Mouse (Mus musculus): ENCODE results near the gene Bco1. TPM values are rescaled to one million over a fixed set of nuclear protein-coding genes. Genes with fewer than 3 reads are reported as not detected.
A peak's percentile ranks its signal among the peaks of the same experiment; 100 is the strongest.

Bco1 gene
- total RNA-seq, 2 experiments from 2014 or later = not detected

DNA sequence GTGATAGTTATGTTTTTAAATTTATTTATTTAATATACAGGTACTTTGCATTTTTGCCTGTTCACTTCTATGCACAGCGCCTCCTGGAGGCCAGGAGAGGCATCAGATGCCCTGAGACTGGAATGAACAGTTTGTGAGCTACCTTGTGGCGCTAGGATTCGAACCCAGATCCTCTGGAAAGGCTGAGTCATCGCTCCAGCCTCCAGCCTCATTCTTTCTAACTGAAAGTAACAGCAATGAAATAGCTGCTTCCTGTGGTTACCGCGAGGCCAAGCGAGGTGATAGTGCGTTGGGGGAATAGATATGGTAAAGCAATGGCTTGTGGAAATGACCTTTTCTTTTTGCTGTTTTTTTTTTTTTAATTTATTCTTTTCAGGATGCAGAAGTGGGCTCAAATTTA, 31.4 kb downstream of the Bco1 start:
- no peak for ATAC-seq (replicated peaks; ENCODE audit: low FRiP score, poor library complexity, severe bottlenecking)

DNA sequence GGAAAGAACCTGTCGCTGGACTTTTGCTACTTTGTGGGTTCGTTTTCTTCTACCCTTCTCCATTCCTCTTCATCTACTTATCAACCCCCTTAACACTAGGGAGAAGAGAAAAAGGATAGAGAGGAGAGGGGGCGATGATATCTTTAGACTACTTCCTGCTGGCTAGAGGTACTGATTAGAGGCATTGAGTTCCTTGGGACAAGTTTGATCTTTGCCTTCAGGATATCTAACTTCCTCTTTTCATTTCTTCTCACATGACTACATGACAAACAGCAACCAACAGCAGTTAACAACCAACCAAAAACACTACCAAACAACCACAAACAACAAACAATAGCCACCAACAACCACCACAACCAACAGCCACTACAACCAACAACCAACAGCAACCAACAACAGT, 38.0 kb downstream of the Bco1 start:
- ATAC-seq (replicated peaks; ENCODE audit: low FRiP score, poor library complexity, severe bottlenecking) = no peak

DNA sequence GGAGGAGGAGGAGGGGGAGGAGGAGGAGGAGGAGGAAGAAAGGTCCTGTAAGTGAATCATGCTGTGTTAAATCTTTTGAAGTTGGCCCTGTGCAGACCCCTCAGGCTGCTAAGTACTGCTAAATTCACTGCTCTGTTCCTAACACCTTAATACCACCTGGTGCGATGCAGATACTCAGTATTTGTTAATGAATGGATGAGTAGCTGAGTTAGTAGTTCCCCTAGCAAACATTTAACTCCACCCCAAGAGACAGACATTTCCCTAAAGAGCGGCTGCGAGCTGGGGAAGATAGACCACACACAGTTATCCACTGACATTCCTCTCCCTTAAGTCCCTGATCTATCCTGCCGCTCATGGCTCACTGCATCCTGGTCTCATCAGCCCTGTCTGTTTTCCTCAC, 40.7 kb downstream of the Bco1 start:
- ATAC-seq (replicated peaks; ENCODE audit: low FRiP score, poor library complexity, severe bottlenecking) = no peak

DNA sequence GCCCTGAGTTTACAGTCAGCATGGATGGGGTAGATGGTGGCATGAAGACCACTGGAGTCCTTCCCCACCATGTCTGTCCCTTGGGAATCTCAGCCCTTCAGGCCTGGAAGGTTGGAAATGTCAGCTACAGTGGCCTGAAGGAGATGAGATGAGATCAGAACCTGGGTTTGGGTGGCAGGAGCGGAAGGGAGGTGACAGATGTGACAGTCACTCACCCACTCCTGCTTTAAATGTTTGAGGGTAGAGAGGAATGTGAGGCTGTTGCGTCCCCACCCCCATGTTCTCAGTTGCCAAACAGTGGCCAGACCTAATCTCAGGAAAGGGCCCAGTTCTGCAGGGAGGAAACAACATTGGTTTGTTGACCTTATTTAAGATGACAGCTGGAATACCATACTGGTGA, 41.1 kb downstream of the Bco1 start:
- ATAC-seq (replicated peaks; ENCODE audit: low FRiP score, poor library complexity, severe bottlenecking) = no peak

DNA sequence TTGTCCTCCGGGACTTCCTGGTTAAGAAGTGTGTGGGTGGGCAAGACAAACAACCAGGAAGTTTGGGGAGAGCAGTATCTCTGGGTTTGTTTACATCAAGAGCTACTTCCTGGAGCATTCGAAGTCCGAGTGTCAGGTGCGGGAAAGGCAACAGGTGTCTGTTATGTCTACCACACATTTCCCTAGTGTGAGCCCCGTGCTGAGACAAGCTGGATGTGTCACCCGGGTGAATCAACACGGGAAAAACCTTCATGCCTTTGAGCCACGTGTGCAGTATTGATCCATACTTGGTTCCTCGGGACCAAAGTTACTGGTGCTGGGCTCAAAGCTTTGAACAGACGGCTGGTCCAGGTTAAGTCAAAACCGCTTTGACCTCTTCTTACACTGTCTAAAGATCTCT, 41.7 kb downstream of the Bco1 start:
- no peak for ATAC-seq (replicated peaks; ENCODE audit: low FRiP score, poor library complexity, severe bottlenecking)

DNA sequence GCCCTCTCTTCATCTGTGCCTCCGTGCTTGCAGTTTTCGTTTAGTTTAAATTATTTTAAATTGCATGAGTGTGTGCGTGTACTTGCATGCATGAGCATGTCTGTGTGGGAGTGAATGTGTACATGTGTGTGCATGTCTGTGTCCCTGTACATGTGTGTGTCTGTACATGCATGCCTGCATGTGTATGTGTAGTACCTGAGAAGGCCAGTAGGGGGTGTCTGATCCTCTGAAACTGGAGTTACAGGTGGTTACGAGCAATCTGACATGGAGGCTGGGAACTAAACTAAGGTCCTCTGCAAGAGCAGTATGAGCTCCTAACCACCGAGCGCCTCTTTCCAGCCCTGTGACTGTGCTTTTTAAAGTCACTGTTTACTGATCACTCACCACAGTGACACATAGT, 52.9 kb downstream of the Bco1 start:
- peak; percentile 42; the same call in 1 of the 2 replicates for ATAC-seq (replicated peaks; ENCODE audit: low FRiP score, poor library complexity, severe bottlenecking)

DNA sequence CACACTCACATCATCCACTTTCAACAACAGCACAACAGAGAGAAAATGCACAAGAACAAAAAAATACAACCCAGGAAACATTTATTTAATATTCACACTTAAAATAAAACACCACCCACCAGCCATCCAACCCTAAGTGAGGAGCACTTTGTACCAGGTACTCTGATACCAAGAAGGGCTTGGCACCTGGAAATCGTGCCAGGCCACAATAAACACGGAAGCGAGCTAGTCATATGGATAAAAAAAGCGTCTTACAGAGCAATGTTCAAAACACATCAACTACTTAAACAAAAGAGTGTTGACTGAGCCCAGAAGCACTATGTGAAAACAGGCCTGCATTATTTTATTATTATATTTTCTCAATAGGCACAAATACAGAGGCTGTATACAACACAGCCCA, 60.5 kb downstream of the Bco1 start:
- ATAC-seq (replicated peaks; ENCODE audit: low FRiP score, poor library complexity, severe bottlenecking) = no peak

DNA sequence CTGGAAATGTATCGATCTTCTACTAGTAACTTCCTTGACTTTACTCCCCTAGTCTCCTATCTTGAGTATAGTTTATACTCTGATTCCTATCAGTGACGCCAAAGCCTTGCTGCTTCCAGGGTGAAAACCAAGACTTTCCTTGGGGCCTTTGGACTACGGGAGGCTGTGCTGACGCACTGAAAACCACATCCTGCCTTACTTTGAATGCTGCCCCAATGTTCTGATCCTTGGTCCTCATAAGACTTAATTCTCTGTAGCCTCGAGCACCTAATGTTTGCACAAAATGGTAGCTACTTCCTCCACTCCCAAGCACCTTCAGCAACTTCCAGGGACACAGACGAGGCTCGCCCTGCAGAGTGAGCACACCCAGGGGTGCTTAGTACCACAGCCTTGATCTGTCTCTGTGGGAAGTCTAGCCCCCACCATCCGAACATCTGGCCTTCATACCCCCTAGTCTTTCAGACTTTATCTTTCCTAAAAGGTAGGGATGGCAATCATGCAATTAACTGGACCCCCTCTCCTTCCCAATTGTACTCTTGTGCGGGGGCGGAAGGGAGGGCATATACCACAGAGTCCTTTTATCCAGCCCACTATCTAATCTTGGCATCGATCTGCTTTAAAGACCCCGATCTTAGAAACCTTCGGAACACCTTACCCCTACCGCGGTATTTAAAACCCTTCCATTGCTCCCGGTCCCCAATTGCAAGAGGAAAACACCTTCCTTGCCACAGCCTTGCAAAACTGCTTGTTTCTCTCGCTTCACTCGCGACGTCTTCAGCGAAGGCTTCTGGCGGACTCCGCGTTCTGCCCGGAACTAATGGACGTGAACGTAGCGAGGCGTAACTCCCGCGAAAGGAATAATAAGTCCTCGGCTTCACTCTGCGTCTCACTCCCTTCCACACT, 61.5 kb downstream of the Bco1 start:
- ATAC-seq (replicated peaks; ENCODE audit: low FRiP score, poor library complexity, severe bottlenecking) = peak; percentile 63

DNA sequence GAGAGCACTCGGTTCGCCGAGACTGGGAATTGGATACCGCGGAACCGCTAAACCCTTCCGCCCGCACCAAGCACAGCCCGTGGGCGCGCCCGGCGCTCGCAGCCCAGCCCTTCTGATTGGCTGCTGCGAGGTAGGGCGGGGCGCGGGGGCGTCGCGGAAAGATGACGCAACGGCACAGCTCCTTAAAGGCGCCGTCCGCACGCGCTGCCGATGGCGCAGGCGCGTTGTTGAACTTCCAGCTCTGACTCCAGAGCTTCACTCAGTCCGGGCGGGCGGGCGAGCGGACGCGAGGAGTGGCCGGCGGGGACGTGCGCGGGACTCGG, 62.1 kb downstream of the Bco1 start:
- ATAC-seq (replicated peaks; ENCODE audit: low FRiP score, poor library complexity, severe bottlenecking) = peak; percentile 94

DNA sequence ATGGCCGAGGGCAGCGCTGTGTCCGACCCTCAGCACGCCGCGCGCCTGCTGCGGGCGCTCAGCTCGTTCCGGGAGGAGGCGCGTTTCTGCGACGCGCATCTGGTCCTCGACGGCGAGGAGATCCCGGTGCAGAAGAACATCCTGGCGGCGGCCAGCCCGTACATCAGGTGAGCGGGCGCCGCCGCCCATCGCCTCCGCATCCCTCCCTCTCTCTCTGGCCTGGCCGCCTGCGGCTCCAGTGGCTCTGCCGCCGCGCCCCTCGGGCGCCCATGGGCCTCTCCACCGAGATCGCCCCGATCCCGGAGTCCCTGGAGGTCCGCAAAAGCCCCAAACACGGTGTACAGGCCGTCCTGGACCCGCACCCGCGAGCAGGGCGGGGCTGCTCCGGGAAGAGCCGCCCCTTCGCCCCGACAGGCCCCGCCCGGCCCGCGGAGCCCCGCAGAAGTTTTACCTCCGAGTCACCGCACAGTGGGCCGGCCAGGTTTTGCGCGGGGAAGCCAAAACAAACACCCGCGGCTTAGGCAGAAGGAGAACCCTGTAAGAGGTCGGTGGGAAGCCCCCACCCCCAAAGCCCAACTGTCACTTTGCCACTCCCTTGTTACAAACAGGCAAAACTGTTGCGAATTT, 62.6 kb downstream of the Bco1 start, which contains the start of gene Gan:
Gan (plus strand) TSS at position 1 of the 627 bp plus-strand sequence.
- ATAC-seq (replicated peaks; ENCODE audit: low FRiP score, poor library complexity, severe bottlenecking) = peak; percentile 81

DNA sequence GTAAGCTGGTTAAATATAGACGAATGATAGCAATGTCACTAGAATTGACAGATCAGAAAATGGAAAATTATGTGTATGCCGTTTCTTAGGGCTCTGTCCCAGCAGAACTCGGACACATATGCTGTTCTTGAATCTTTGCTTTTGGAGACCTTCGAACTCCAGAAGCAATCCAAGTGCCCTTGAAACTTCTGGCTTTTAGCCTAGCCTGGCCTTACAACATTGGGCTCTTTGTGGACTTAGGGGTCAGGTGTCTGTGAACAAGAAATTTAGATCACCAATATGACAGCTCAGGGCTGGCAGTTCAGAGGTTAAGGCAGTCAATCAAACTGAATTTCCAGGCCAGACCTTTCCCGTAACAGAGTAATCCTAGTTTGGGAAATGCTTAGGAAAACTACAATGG, 63.4 kb downstream of the Bco1 start:
- ATAC-seq (replicated peaks; ENCODE audit: low FRiP score, poor library complexity, severe bottlenecking) = no peak

DNA sequence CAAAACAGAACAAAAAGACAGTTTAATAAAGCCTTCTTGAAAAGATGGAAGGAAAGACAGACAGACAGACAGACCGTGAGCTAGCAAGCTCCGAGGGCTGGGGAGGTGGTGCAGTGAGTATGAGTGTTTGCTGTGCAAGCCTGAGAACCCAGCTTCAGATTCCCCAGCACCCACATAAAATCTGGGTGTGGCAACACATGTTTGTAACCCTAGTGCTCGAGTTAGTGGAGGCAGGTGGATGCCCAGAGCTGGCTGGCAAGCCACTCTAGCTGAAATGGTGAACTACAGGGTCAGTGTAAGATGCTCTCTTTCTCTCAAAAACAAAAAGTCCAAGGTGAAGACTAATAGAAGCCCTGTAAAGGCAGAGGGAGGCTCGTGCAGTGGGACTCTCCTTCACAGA, 69.3 kb downstream of the Bco1 start:
- ATAC-seq (replicated peaks; ENCODE audit: low FRiP score, poor library complexity, severe bottlenecking) = no peak

DNA sequence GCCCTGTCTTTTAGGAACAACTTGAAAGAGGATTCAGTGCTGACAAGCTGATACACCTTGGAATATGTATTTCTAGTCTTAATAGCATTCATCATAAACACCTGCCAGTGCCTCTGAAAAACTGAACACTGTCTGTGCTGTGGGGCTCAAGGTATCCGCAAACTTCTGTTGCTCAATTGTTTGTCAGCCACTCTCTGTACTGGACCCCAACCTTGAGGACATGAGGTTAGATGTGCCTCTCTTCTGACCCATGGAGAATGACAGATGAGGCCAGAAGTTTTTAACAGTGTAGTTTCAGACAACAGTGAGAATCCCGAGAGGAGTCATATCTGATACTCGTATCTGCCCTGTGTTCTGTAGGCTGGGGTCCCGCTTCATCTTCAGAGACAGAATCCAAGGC, 69.9 kb downstream of the Bco1 start:
- ATAC-seq (replicated peaks; ENCODE audit: low FRiP score, poor library complexity, severe bottlenecking) = no peak

DNA sequence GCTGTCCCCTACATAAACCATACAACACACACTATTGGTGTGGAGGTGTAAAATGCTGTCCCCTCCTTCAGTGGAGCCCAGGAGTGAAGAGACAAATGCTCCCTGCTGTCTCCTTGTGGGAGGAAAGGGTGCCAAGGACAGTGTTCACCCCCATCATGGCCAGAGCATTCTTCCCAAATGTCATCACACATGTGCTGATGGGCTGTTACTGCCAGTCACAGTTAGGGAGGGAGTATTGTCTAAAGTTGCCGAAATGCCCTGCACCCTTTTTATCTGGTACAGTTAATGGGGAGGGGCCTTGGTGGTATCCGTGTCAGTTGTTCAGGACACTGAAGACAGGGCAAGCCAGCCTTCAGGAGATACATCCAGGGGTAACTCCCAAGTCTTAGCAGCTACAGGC, 70.9 kb downstream of the Bco1 start:
- no peak for ATAC-seq (replicated peaks; ENCODE audit: low FRiP score, poor library complexity, severe bottlenecking)

DNA sequence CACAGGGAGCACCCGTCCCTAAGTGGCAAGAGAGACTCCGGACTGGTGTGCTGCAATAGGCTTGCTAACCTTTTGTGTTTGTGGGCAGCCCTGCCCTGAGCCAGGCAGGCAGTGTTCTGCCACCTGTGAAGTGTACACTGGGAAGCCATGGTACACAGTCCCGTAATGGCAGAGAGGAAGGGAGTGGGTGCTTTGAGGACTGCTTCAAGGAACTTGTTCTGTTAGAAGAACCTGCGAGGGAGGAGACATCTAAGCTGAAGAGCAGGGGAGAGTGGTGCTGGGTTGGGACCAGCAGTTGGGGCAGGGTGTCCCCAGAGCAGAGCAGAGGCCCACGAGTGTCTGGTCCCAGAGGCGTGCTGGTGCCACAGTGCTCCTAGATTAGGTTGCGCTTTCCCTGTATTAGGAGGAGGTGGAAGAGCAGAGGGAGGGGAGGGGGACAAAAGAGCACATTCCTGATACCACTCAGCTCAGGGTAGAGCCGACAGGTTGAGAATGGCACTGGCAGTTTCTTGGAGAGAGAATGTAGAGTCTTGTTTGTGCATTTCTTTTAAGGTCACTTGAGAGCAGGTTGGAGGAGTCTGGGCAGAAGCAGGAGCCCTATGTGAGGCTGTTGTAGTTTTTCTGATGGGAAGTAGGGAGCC, 71.7 kb downstream of the Bco1 start:
- ATAC-seq (replicated peaks; ENCODE audit: low FRiP score, poor library complexity, severe bottlenecking) = no peak

DNA sequence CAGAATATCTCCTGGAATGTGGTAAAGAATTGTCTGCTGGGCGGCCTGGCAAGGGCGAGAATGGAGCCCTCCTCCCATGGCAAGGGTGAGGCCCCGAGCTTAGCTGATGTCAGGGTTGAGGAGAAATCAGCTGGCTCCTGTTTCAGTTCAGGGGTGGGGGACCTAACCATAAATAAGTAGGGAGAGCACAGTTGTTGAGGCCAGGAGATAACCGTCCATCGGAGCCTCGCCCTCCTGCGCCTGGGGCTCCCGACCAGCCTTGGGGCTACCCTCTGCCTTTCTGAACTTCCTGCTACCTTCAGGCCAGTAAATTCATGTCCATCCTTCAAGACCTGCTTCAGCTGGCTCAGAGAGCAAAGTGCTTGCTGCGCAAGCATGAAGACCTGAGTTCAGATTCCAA, 72.7 kb downstream of the Bco1 start:
- no peak for ATAC-seq (replicated peaks; ENCODE audit: low FRiP score, poor library complexity, severe bottlenecking)

DNA sequence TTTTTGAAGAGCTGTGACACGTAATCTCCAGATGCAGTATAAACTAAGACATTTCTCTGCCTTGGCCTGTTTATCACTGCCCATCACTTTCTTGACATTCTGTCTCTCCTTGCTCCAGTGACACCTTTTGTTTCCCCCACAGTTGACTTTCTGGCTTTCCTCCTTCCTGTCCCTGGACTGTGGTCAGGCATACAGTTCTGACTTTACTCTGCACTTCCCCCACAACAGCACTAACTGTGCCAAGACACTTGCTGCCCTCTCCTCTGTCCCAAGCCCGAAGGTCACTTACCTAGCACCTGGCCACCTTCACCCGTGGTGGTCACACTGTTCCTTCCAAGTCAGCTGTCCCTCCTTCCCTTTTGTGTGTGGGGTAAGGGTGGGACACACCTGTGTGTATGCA, 76.2 kb downstream of the Bco1 start:
- ATAC-seq (replicated peaks; ENCODE audit: low FRiP score, poor library complexity, severe bottlenecking) = no peak

DNA sequence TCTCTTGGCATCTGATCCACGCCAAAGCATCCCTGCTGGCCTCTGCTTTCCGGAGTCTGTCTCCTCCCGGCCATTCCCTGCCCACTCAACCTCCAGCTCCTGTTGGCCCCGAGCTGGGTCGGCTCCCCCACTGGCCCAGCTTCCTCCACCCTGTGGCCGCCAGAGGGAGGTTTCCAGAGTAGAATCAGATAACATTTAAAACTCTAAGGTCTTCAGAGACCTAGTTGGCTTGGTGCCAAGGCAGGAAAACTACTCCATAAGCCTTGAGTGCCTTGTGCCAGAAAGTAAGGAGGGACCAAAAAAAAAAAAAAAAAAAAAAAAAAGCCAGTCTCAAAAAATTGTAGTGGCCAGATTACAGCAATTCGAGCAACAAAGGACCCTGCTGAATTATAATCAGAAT, 77.2 kb downstream of the Bco1 start:
- no peak for ATAC-seq (replicated peaks; ENCODE audit: low FRiP score, poor library complexity, severe bottlenecking)

DNA sequence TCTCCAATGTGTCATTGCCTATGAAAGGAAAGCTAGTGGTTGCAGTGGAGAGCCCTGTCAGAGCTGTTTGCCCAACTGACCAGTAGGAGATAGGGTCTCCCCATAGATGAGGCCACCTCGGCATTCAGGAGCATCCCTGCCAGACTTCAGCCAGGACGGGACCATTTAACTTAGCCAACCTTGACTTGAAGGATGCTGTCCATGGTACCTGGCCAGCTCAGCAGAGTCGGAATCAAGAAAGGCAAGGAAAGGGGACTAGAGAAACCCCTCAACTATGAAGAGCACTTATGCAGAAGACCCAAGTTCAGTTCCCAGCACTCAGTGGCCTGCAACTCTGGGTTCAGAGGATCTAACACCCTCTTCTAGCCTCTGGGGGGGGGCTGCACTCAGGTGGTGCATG, 78.0 kb downstream of the Bco1 start:
- no peak for ATAC-seq (replicated peaks; ENCODE audit: low FRiP score, poor library complexity, severe bottlenecking)

DNA sequence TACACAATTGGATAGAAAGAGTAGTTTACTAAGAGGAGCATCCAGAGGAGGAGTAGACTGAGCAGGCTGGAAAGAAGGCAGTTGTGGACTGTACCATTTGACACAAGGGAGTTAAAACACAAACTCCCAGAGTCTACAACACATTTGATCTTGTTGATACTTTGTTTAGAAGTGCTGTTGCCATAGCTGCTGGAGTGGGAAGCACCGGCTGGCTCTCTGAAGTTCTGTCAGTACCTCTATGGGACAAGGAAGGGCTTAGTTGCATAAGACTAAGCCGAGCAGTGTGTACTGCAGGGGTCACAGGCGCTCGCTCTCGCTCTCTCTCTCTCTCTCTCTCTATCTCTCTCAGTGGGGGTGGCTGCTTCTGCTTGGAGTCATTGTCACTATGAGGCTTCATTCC, 78.9 kb downstream of the Bco1 start:
- no peak for ATAC-seq (replicated peaks; ENCODE audit: low FRiP score, poor library complexity, severe bottlenecking)

DNA sequence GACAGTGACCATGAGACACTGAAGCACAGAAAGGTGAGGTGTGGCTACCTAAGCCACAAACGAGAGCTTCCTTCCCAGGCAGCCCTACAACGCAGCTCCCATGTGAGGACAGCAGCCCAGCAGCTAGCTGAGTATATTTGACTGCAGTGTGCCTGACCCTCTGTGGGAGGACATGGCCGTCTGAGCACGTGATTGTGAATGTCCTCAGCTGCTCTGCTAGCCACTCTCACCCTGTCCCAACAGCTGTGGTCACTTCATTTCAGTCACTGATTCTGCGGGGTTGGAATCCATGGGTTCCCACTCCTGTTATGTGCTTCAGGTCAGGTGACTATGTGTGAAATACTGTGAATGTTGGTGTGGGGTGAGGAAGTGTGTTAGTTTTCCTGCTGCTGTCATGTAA, 80.7 kb downstream of the Bco1 start:
- ATAC-seq (replicated peaks; ENCODE audit: low FRiP score, poor library complexity, severe bottlenecking) = no peak

All from erythroblast, adult 5-6 weeks (primary cell).